Mouse (Mus musculus) right cerebral cortex, postnatal 14 days (tissue): ENCODE measurements around the gene Ipmk.

Experiments
- DNase-seq: peaks from one replicate; pipeline ENCODE4 v3.0.0; 2022

Ipmk gene

DNA sequence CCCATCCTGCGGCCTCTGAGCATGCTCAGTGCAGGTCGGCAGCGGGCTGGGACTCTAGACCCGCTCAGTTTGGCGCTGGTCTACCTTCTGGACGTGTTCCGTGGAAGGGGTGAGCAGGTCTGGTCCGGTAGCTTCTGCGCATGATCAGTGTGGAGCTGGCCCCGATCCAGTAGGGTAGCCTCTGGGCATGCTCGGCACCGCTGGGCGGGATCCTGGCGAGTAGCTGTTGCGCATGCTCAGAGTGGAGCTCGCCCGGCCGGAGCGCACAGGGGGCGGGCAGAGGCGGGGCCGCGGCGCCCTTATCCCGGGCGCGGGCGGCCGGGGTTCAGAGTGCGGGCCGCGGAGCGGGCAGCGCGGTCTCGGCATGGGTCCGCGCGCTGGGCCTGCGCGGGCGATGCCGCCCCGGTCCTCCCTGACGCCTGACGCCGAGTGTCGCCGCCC, at the start of gene Ipmk:
Gene Ipmk (plus strand): TSS at position 255 of the 441 bp plus-strand sequence.
- DNase-seq: peak; percentile 100

DNA sequence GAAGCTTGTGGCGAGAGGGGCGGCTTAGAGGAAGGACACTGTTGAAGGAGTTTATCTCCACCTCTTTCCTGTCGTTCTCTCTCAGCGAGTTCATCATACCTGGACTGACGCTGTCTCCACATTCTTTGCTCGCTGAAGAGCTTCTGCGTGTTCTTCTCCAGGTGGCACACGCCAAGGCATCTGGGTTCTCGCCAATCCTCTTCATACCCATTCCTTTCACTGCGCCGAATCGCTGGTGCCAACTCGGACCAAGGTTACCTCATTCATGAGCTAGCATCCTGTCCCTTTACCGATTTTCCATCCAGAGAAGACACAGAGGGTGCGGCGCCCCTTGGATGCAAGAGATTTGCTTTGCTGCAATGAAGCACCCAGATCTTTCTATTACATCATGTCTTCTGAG, 47.4 kb upstream of the Ipmk start:
- DNase-seq: no peak

DNA sequence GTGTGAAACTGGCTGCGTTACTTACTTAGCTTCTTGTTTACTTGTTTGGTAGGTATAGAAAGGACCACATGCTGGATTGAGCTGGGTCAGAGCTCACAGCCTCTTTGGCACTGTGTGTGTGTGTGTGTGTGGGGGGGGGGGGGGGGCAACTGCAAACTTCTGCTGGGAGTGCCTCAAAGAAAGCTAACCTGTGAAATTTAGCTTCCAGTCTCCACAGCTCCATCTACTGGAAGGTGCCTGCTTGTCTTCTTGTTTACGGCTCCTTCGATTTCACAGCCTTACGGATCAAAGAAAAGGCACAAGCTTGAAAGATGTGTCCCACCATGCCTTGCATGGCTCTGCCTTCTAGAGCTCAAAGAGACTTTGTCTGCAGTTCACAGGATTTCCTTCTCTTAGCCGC, 45.1 kb upstream of the Ipmk start:
- DNase-seq: no peak

GRCm38 (mm10) chr10:71306190-71306589, 41.4 kb upstream of the Ipmk start:
- peak; percentile 31 for DNase-seq

DNA sequence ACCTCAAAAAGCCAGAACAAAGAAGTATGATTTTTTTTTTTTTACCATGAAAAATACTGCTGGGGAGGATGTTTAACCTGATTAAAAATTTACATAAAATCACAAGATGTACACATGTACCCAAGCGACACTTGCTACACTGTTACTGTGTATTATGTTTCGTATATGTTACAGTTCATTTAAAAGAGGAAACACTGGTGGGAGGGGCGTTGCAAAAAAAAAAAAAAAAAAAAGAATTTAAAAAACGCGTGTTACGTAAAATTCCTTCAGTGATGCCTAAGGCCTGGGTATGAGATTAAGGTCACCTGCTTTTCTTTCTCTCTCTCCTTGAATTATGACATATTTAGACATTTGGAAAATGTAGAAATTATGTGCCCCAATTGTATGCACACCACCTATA, 40.8 kb upstream of the Ipmk start:
- no peak for DNase-seq

- DNase-seq: no peak
Observed at GRCm38 (mm10) chr10:71308199-71308598, 39.4 kb upstream of the Ipmk start.

GRCm38 (mm10) chr10:71310288-71310687, 37.3 kb upstream of the Ipmk start:
- no peak for DNase-seq

- DNase-seq: no peak
Observed at GRCm38 (mm10) chr10:71314596-71314995, 33.0 kb upstream of the Ipmk start.

- DNase-seq: no peak
Observed at GRCm38 (mm10) chr10:71316056-71316455, 31.5 kb upstream of the Ipmk start.

DNA sequence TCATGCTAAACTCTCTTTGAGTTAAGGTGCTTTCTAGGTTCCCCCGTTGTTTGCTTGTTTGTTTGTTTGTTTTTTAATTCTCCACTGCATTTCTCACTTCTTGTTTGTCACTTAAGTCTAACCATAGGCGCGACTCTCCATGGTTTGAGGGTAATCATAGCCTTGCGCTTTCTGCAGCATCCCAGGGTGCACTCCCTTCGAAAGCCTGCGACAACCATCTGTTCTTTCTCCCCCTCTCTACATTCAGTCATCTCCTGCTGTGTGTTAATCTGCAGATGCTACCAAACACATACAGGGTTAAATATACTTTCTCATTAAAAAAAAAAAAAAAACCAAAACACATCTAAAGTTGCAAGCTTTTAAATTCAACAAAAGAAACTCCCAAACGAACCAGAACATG, 31.1 kb upstream of the Ipmk start:
- DNase-seq: no peak

GRCm38 (mm10) chr10:71323669-71324068, 23.9 kb upstream of the Ipmk start:
- DNase-seq: no peak

DNA sequence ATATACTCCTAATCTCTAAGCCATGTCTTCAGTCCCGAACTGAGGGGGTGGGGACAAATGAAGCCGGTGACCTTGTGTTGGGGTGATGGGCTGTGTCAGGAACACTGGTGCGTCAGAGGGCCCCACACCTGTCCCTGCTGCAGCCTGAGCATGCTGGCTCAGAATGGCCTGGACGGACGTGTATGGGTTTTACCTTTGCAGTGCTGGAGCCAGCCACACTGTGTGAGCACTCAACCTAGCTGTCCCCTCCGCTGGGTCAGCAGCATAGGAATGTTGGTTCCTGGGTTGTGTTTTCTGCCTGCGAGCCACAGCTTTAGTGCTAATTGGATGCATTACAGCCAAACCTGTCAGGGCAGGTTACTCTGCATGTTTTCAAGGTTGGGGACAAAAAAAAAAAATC, 21.4 kb upstream of the Ipmk start:
- DNase-seq: no peak

DNA sequence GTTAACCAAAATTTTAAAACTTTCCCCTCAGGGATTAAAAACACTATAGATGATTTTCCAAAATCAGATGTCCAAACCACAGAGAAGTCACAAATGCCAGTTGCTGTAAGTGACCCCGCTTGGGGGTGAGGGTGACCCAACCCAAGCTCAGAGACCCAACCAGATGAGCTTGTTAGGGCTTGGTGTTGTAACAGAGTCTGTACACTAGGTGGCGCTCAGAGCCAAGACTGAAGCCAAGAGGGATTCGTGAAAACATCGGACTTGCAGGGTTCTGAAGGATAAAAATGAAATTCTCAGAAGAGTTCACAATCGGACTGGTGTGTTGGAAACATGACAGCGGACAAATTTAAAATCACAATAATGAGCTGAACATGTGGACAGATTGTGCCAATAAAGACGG, 20.8 kb upstream of the Ipmk start:
- DNase-seq: peak; percentile 68

DNA sequence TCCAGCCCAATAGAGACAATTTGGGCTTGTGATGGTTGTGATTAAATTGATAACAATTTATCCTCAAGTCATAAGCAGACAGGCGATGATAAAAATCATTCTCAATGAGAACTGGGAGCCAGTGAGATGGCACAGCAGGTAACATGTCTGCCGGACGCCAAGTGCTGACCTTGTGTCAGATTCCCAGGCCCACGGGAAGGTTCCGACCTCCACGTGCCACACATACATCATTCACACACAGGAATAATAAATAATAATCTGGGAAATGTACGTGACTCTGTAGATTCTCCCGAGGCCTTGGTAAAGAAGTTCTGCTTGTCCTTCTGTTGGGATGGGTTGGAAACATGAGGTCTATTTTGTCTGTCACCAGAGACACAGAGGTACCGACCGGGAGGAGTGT, 20.2 kb upstream of the Ipmk start:
- no peak for DNase-seq

DNA sequence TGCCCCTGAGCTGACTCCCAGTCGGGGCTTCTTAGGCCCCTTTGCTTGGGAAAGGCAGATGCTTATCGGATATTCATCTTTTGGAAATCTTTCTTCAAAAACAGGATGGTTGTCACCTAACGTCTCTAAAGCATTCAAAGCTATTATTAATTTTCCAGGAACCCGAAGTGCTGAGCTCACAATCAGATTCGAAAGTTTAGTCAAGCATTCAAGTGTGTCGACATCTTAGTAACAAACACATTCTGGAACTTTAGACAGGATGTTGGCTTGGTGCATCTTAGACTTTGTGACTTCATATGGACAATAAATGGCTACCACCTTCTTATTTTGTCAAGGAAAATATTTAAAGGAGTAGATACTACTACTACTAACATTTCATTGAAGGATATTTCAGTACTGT, 19.2 kb upstream of the Ipmk start:
- no peak for DNase-seq

GRCm38 (mm10) chr10:71328870-71329269, 18.7 kb upstream of the Ipmk start:
- DNase-seq: no peak

DNA sequence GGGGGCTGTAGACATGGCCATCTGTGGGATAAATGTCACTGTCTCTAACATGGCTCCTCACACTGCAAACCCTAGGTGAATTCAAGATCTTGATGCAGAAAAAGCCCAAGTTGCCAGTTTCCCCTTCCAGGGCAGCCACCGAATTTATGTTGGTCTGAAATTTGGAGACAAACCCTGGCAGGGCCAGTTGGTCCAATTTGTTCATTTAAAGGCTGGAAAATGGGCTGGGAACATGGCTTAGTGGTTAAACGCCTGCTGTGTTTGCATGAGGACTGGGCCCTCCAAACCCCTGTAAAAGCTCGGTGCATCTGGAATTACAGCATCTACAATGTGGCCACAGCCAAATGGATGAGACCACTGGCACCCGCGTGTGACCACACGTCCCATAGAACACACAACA, 18.3 kb upstream of the Ipmk start:
- no peak for DNase-seq

GRCm38 (mm10) chr10:71330070-71330469, 17.5 kb upstream of the Ipmk start:
- no peak for DNase-seq

- DNase-seq: no peak
Observed at GRCm38 (mm10) chr10:71331908-71332307, 15.7 kb upstream of the Ipmk start.

DNA sequence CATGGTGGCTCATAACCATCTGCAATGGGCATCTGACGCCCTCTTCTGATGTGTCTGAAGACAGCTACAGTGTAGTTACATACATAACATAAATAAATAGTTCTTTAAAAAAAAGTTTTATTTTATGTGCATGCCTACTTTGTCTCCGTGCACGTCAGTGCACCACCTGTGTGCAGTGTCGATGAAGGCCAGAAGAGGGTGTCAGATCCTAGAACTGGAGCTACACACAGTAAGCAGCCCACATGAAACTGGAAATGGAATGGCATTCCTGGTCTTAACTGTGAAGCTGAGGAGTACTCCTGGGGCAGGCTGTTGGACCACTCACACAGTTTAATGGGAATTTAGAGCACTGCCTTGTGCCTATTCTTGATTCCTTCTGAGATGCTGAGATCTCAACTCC, 15.2 kb upstream of the Ipmk start:
- DNase-seq: no peak

GRCm38 (mm10) chr10:71332859-71333258, 14.7 kb upstream of the Ipmk start:
- no peak for DNase-seq

DNA sequence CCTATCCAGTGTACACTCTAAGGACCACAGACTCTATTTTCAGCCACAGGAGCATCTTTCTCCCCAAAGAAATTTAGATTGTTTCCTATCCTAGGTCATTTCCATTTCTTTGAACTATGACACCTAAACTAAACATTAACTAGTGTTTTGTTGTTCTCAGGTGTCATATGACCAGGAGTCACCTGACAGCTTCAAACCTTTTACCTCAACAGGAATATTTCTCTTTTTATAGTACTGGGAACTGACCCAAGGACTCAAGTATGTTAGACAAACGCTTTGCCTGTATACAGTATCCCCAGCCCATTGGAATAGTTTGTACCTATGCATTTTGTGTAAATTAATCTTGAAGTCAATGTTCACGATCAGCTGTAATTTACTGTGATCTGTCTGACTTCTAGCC, 9.8 kb upstream of the Ipmk start:
- DNase-seq: no peak

- no peak for DNase-seq
Observed at GRCm38 (mm10) chr10:71338156-71338905, 9.2 kb upstream of the Ipmk start.

GRCm38 (mm10) chr10:71339463-71339862, 8.1 kb upstream of the Ipmk start:
- no peak for DNase-seq

DNA sequence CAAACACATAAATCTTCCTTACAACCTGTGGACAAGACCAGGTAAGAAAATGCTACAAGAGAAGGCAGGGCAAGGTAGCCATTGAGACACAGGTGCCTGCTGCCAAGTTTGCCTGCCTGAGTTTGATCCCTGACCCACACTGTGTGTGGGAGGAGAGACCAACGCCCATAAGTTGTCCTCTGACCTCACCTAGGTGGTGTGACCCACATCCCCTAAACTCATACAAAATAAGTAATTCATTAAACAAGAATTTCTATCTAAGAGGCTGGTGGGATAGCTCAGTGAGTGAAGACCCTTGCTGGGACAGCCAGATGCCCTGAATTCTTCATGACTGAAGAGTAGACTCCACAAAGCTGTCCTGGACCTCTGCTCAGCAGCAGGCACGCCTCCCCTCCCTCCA, 7.4 kb upstream of the Ipmk start:
- no peak for DNase-seq
